Mouse (Mus musculus) neural tube, embryonic 11.5 days (tissue): ENCODE results near the gene Gm45233. TPM values are rescaled to one million over a fixed set of nuclear protein-coding genes. Genes with fewer than 3 reads are reported as not detected.

Experiments used
- ATAC-seq: fragments of 200-750 bp; cut with Nextera tagmentation; 2 replicates; pipeline ENCODE4 v1.8.0; 2017; ENCODE audit warnings: moderate number of reproducible peaks, mild to moderate bottlenecking, moderate TSS enrichment, moderate library complexity; ENCODE audit not compliant: insufficient read depth, low FRiP score, low TSS enrichment
- DNase-seq: peaks from one replicate; pipeline ENCODE4 v3.0.0-alpha.2; 2015; ENCODE audit warnings: low spot score
- H3K27ac ChIP-seq: fragments of 300-500 bp; sonication (generic); 2 replicates; pipeline ENCODE4 v1.5.1; 2014; ENCODE audit warnings: low read depth, mild to moderate bottlenecking, low read length
- H3K27me3 ChIP-seq: fragments of 300-500 bp; sonication (generic); 2 replicates; pipeline ENCODE4 v1.6.1; 2014; ENCODE audit warnings: mild to moderate bottlenecking, low read length, mixed read lengths; ENCODE audit not compliant: control insufficient read depth, insufficient read depth
- H3K36me3 ChIP-seq: fragments of 300-500 bp; sonication (generic); 2 replicates; pipeline ENCODE4 v1.6.1; 2014; ENCODE audit warnings: mild to moderate bottlenecking, low read length, moderate library complexity, mixed read lengths; ENCODE audit not compliant: control insufficient read depth, insufficient read depth
- H3K4me1 ChIP-seq: fragments of 300-500 bp; sonication (generic); 2 replicates; pipeline ENCODE4 v1.6.1; 2014; ENCODE audit warnings: low read length, mixed read lengths; ENCODE audit not compliant: control insufficient read depth, insufficient read depth
- H3K4me2 ChIP-seq: fragments of 300-500 bp; sonication (generic); 2 replicates; pipeline ENCODE4 v1.6.1; 2014; ENCODE audit warnings: low read depth, mild to moderate bottlenecking, moderate library complexity
- H3K4me3 ChIP-seq: fragments of 300-500 bp; sonication (generic); 2 replicates; pipeline ENCODE4 v1.5.1; 2014; ENCODE audit warnings: low read depth, low read length
- H3K9ac ChIP-seq: fragments of 300-500 bp; sonication (generic); 2 replicates; pipeline ENCODE4 v1.6.1; 2014; ENCODE audit warnings: mild to moderate bottlenecking, low read length
- H3K9me3 ChIP-seq: fragments of 300-500 bp; sonication (generic); 2 replicates; pipeline ENCODE4 v1.6.1; 2016; ENCODE audit warnings: low read length; ENCODE audit not compliant: control insufficient read depth
- WGBS: fragments of 180-500 bp; shearing (Covaris S2); extraction: QIAGEN DNeasy Blood & Tissue Kit; methylation state at CpG from one replicate; pipeline ENCODE4 v1.1.7; 2014; 5-methylcytosine and 5-hydroxymethylcytosine counted together
- polyA plus RNA-seq: library from polyadenylated mRNA; unstranded; fragments of >200 nt; fragmentation: Nextera tagmentation; extraction: Ambion mirVana; gene quantifications from 2 replicates; pipeline ENCODE4 v1.2.1, GENCODE M21; 2014

Gm45233 gene
- polyA plus RNA-seq, 1 experiment from 2014 or later, result not detected

DNA sequence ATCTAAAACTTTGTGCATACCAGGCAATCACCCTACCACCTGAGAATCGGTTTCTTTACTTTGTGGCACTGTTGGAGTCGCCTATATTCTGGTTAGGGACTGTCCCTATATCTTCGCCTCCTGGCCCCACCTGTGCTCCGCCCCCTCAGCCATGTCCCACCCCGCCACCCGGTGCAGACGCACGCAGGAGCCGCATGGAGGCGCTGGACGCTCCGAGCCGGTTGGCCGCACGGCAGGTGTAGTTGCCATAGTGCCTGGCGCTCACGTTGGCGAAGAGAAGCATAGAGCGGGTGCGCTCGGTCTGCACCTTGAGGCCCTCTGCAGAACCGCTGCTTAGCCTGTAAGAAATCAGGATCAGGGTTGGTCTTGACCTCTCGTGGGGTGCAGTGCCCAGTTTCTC lies 31.8 kb downstream of the Gm45233 start:
- DNase-seq (no peak), ATAC-seq (no peak)
- no peaks in the 10 kb centered on the region for H3K9me3 ChIP-seq
- no peak overlapping the region for H3K27ac ChIP-seq
- H3K4me1 ChIP-seq, result no peaks in the 10 kb centered on the region
- H3K9ac ChIP-seq, result no peak overlapping the region
- H3K27me3 ChIP-seq, result peaks cover 32% of the 10 kb centered on the region
- 5% methylated on average over 23 of the region's 23 CpGs for WGBS
- no peaks in the 10 kb centered on the region for H3K36me3 ChIP-seq
- no peak overlapping the region for H3K4me2 ChIP-seq
- H3K4me3 ChIP-seq, result no peak overlapping the region

- H3K36me3 ChIP-seq, result no peaks in the 10 kb centered on the region
- H3K9me3 ChIP-seq, result no peaks in the 10 kb centered on the region
- peak; percentile 32 for DNase-seq
- 7% methylated on average over 13 of the region's 13 CpGs for WGBS
- no peak overlapping the region for H3K4me2 ChIP-seq
- no peaks in the 10 kb centered on the region for H3K4me1 ChIP-seq
- H3K27ac ChIP-seq, result no peak overlapping the region
- H3K9ac ChIP-seq, result no peak overlapping the region; the same call in 1 of the 2 replicates
- H3K27me3 ChIP-seq, result peaks cover 32% of the 10 kb centered on the region
- H3K4me3 ChIP-seq, result no peak overlapping the region
- 0 out of 2 replicates have a peak, but pooled peaks have one; percentile 7 for ATAC-seq
Measured at GRCm38 (mm10) chr7:43476376-43476775, 32.4 kb downstream of the Gm45233 start.

DNA sequence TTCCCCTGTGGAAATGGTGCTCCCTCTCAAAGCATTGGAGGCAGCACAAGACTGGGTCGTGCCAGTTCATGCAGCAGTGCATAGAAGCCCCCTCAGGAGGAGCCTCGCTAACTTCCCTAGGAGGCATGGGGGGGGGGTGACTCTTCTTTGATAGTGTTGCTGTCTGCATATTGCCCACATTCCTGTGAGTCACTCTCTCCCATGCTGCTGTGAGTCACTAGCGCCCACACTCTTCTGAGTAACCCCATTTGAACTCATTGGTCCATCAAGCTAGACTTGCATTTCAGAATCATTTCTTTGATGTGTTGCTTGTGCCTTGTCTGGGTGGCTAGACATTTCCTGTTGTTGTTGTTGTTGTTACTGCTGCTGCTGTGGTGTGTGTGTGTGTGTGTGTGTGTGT lies 37.3 kb downstream of the Gm45233 start:
- no peak overlapping the region for H3K27ac ChIP-seq
- WGBS, result 59% methylated on average over 3 of the region's 3 CpGs

GRCm38 (mm10) chr7:43482090-43482716 lies 38.3 kb downstream of the Gm45233 start:
- DNase-seq, result peak; percentile 60
- peak; percentile 77 for ATAC-seq
- no peak overlapping the region for H3K4me2 ChIP-seq
- H3K36me3 ChIP-seq, result no peaks in the 10 kb centered on the region
- no peaks in the 10 kb centered on the region for H3K9me3 ChIP-seq
- H3K4me1 ChIP-seq, result no peaks in the 10 kb centered on the region; the same call in 1 of the 2 replicates
- no peak overlapping the region for H3K4me3 ChIP-seq
- no peak overlapping the region for H3K27ac ChIP-seq
- peaks cover 8% of the 10 kb centered on the region for H3K27me3 ChIP-seq
- WGBS, result 47% methylated on average over 8 of the region's 8 CpGs
- H3K9ac ChIP-seq, result no peak overlapping the region

More for the DNA sequence above, 37.3 kb downstream of the Gm45233 start:
- H3K36me3 ChIP-seq, result no peaks in the 10 kb centered on the region
- no peak for DNase-seq
- no peak overlapping the region for H3K4me3 ChIP-seq
- H3K4me2 ChIP-seq, result no peak overlapping the region
- no peak overlapping the region for H3K9ac ChIP-seq
- H3K27me3 ChIP-seq, result peaks cover 17% of the 10 kb centered on the region
- no peak for ATAC-seq
- H3K4me1 ChIP-seq, result no peaks in the 10 kb centered on the region; the same call in 1 of the 2 replicates
- H3K9me3 ChIP-seq, result no peaks in the 10 kb centered on the region

GRCm38 (mm10) chr7:43483236-43483635 lies 39.3 kb downstream of the Gm45233 start:
- no peak overlapping the region for H3K9ac ChIP-seq
- 18% methylated on average over 10 of the region's 10 CpGs for WGBS
- no peak for DNase-seq
- H3K27ac ChIP-seq, result no peak overlapping the region
- ATAC-seq, result no peak
- no peak overlapping the region for H3K4me3 ChIP-seq
- no peak overlapping the region for H3K4me2 ChIP-seq
- no peaks in the 10 kb centered on the region for H3K9me3 ChIP-seq
- no peaks in the 10 kb centered on the region for H3K36me3 ChIP-seq
- H3K4me1 ChIP-seq, result no peaks in the 10 kb centered on the region; the same call in 1 of the 2 replicates
- no peaks in the 10 kb centered on the region for H3K27me3 ChIP-seq

- Histone ChIP-seq H3K4me1 (no peaks in the 10 kb centered on the region), H3K27ac (no peak overlapping the region)
- 48% methylated on average over 5 of the region's 5 CpGs for WGBS
Measured at GRCm38 (mm10) chr7:43488646-43489045, 44.7 kb downstream of the Gm45233 start.

GRCm38 (mm10) chr7:43489631-43490125 lies 45.8 kb downstream of the Gm45233 start, which contains the start of gene Iglon5:
Gene Iglon5, minus strand, starts transcription at chr7:43490075.
- Histone ChIP-seq H3K4me1 (no peaks in the 10 kb centered on the region), H3K9ac (peak within 1 kb of the TSS; percentile 86), H3K27ac (peak within 1 kb of the TSS; percentile 53; the same call in 1 of the 2 replicates), H3K4me3 (peak within 1 kb of the TSS; percentile 61), H3K4me2 (peak within 1 kb of the TSS; percentile 75), H3K27me3 (no peaks in the 10 kb centered on the region), H3K36me3 (no peaks in the 10 kb centered on the region), H3K9me3 (no peaks in the 10 kb centered on the region)
- ATAC-seq (peak; percentile 69), DNase-seq (peak; percentile 26)
- WGBS, result 3% methylated on average over 11 of the region's 41 CpGs

More at GRCm38 (mm10) chr7:43488646-43489045, 44.7 kb downstream of the Gm45233 start:
- Histone ChIP-seq H3K4me2 (peak overlapping the region; percentile 16; the same call in 1 of the 2 replicates), H3K9me3 (no peaks in the 10 kb centered on the region), H3K9ac (no peak overlapping the region), H3K27me3 (no peaks in the 10 kb centered on the region), H3K36me3 (no peaks in the 10 kb centered on the region), H3K4me3 (no peak overlapping the region)
- DNase-seq (no peak), ATAC-seq (no peak)

DNA sequence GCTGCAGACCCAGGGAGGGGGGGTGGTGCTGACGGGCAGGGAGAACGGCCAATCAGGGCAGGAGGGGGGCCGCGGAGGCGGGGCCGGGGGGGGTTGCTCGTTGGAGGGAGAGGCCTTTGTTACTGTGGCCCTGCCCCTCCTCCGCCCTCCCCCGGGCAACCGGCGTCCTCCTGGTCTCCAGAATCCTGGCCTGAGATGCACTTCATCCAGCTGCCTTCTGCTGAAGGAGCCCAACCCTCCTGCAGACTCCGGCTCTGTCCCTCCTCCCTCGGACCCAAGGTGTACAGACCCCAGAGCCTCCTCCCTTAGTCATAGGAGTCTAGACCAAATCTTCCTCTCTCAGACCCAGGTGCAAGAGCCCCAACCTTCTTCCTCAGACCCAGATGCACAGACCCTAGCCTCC lies 46.3 kb downstream of the Gm45233 start:
- no peaks in the 10 kb centered on the region for H3K9me3 ChIP-seq
- H3K27me3 ChIP-seq, result no peaks in the 10 kb centered on the region
- H3K27ac ChIP-seq, result peak overlapping the region; percentile 53; the same call in 1 of the 2 replicates
- peak overlapping the region; percentile 75 for H3K4me2 ChIP-seq
- H3K9ac ChIP-seq, result peak overlapping the region; percentile 86
- 0% methylated on average over 4 of the region's 13 CpGs for WGBS
- H3K4me3 ChIP-seq, result peak overlapping the region; percentile 61
- ATAC-seq, result peak; percentile 90
- peak; percentile 82 for DNase-seq
- no peaks in the 10 kb centered on the region for H3K4me1 ChIP-seq
- no peaks in the 10 kb centered on the region for H3K36me3 ChIP-seq

GRCm38 (mm10) chr7:43490861-43491260 lies 46.9 kb downstream of the Gm45233 start:
- peak overlapping the region; percentile 86; the same call in 1 of the 2 replicates for H3K9ac ChIP-seq
- no peak overlapping the region for H3K27ac ChIP-seq
- ATAC-seq (no peak), DNase-seq (no peak)
- 73% methylated on average over 9 of the region's 9 CpGs for WGBS
- no peaks in the 10 kb centered on the region for H3K36me3 ChIP-seq
- H3K4me1 ChIP-seq, result no peaks in the 10 kb centered on the region
- H3K27me3 ChIP-seq, result no peaks in the 10 kb centered on the region
- no peak overlapping the region for H3K4me3 ChIP-seq
- H3K9me3 ChIP-seq, result no peaks in the 10 kb centered on the region
- no peak overlapping the region for H3K4me2 ChIP-seq
